Mouse (Mus musculus) activated CD4-positive, CD25-positive, alpha-beta regulatory T cell (primary cell): Measurements from ENCODE around the gene Maz. TPM values are rescaled to one million over a fixed set of nuclear protein-coding genes. Genes with fewer than 3 reads are reported as not detected.

Source experiments
- polyA plus RNA-seq, 2 experiments: library from polyadenylated mRNA; unstranded; fragments of 100-300 nt; shearing (Covaris generic); gene quantifications; one replicate each; pipeline ENCODE4 v1.2.1; 2017

The Maz gene
- polyA plus RNA-seq, result 100 to 1,000 TPM; 117 to 145 TPM

GRCm38 (mm10) chr7:127026984-127027726, at the start of gene Maz:
Gene Maz (minus strand): TSS chr7:127027037.

GRCm38 (mm10) chr7:127041851-127042672, 15.2 kb upstream of the Maz start, which contains the start of gene Kif22:
Gene Kif22 (minus strand): TSS chr7:127042471.

GRCm38 (mm10) chr7:127020901-127021562, 5.8 kb downstream of the Maz start, which contains the start of the genes Gm42742 and Prrt2:
Gene Gm42742 (minus strand): TSS chr7:127021097.
Gene Prrt2 (minus strand): TSS chr7:127021211.

GRCm38 (mm10) chr7:127016971-127017949, 9.6 kb downstream of the Maz start, which contains the start of gene Pagr1a:
Gene Pagr1a (minus strand): TSS chr7:127017352.

GRCm38 (mm10) chr7:127016481-127016485, 10.6 kb downstream of the Maz start, which contains the start of gene Pagr1b:
Gene Pagr1b (minus strand): TSS chr7:127016484.

GRCm38 (mm10) chr7:127014320-127014719, 12.5 kb downstream of the Maz start, which contains the start of gene Mvp:
Gene Mvp (minus strand): TSS chr7:127014621.

GRCm38 (mm10) chr7:126975950-126976866, 50.6 kb downstream of the Maz start, which contains the start of gene Cdiptos:
Gene Cdiptos (minus strand): TSS chr7:126976098.

GRCm38 (mm10) chr7:126975893-126975949, 51.1 kb downstream of the Maz start, which contains the start of gene Cdipt:
Gene Cdipt (plus strand): TSS chr7:126975914.

Other genes with a start within 250 kb of the Maz start
- 1 to 10 TPM; 1.9 to 4.1 TPM for gene Tbx6, start 245.6 kb downstream of the Maz start, polyA plus RNA-seq
- gene Ppp4c, start 234.5 kb downstream of the Maz start, polyA plus RNA-seq, result 100 to 1,000 TPM; 387 to 443 TPM
- not detected for gene Fam57b, start 229.4 kb downstream of the Maz start, polyA plus RNA-seq
- gene 4930451I11Rik, start 195.4 kb downstream of the Maz start, polyA plus RNA-seq, result not detected
- not detected for gene Doc2a, start 179.6 kb downstream of the Maz start, polyA plus RNA-seq
- gene Hirip3, start 165.1 kb downstream of the Maz start, polyA plus RNA-seq, result 10 to 100 TPM; 10.5 to 16.6 TPM
- gene Ino80e, start 164.7 kb downstream of the Maz start, polyA plus RNA-seq, result 10 to 100 TPM; 83.5 to 86.5 TPM
- gene Taok2, start 142.3 kb downstream of the Maz start, polyA plus RNA-seq, result 10 to 100 TPM; 37.1 to 39.0 TPM
- gene Tmem219, start 104.1 kb downstream of the Maz start, polyA plus RNA-seq, result 10 to 100 TPM; 42.2 to 49.8 TPM
- 10 to 100 TPM; 32.0 to 38.0 TPM for gene Kctd13, start 98.2 kb downstream of the Maz start, polyA plus RNA-seq
- gene Asphd1, start 77.5 kb downstream of the Maz start, polyA plus RNA-seq, result under 1 TPM in 1 of 2 experiments, not detected in 1; 0.21 TPM
- under 1 TPM; 0.34 to 0.62 TPM for gene Sez6l2, start 76.5 kb downstream of the Maz start, polyA plus RNA-seq
- gene Cdipt, start 51.1 kb downstream of the Maz start, polyA plus RNA-seq, result 100 to 1,000 TPM; 176 to 321 TPM
- 1 to 10 TPM in 1 of 2 experiments, under 1 TPM in 1; 0.64 to 2.0 TPM for gene Cdiptos, start 50.9 kb downstream of the Maz start, polyA plus RNA-seq
- 10 to 100 TPM; 19.5 to 57.5 TPM for gene Mvp, start 12.4 kb downstream of the Maz start, polyA plus RNA-seq
- 1 to 10 TPM in 1 of 2 experiments, under 1 TPM in 1; 0.54 to 1.7 TPM for gene Pagr1b, start 10.6 kb downstream of the Maz start, polyA plus RNA-seq
- gene Pagr1a, start 9.7 kb downstream of the Maz start, polyA plus RNA-seq, result 100 to 1,000 TPM in 1 of 2 experiments, 10 to 100 TPM in 1; 99.8 to 119 TPM
- gene Gm42742, start 5.9 kb downstream of the Maz start, polyA plus RNA-seq, result 10 to 100 TPM; 31.2 to 33.4 TPM
- 1 to 10 TPM; 6.4 to 8.6 TPM for gene Prrt2, start 5.8 kb downstream of the Maz start, polyA plus RNA-seq
- gene Kif22, start 15.4 kb upstream of the Maz start, polyA plus RNA-seq, result 10 to 100 TPM; 20.0 to 37.5 TPM
- gene Zg16, start 60.3 kb upstream of the Maz start, polyA plus RNA-seq, result not detected
- gene AI467606, start 64.3 kb upstream of the Maz start, polyA plus RNA-seq, result 100 to 1,000 TPM; 267 to 384 TPM
- 10 to 100 TPM; 18.6 to 21.0 TPM for gene Qprt, start 95.2 kb upstream of the Maz start, polyA plus RNA-seq
- 100 to 1,000 TPM in 1 of 2 experiments, 10 to 100 TPM in 1; 86.6 to 120 TPM for gene Spn, start 110.8 kb upstream of the Maz start, polyA plus RNA-seq
- gene Cd2bp2, start 169.0 kb upstream of the Maz start, polyA plus RNA-seq, result 10 to 100 TPM; 61.9 to 72.7 TPM
- gene Tbc1d10b, start 181.4 kb upstream of the Maz start, polyA plus RNA-seq, result 10 to 100 TPM; 54.9 to 75.1 TPM
- gene Mylpf, start 181.9 kb upstream of the Maz start, polyA plus RNA-seq, result 10 to 100 TPM; 16.3 to 22.5 TPM
- 10 to 100 TPM; 15.9 to 22.5 TPM for gene Zfp553, start 206.0 kb upstream of the Maz start, polyA plus RNA-seq
- 100 to 1,000 TPM; 561 to 593 TPM for gene Sept1, start 206.1 kb upstream of the Maz start, polyA plus RNA-seq
- gene Zfp771, start 217.2 kb upstream of the Maz start, polyA plus RNA-seq, result 10 to 100 TPM; 14.3 to 16.7 TPM
- 10 to 100 TPM; 50.9 to 60.3 TPM for gene Dctpp1, start 233.7 kb upstream of the Maz start, polyA plus RNA-seq
- gene Sephs2, start 247.0 kb upstream of the Maz start, polyA plus RNA-seq, result 10 to 100 TPM; 39.0 to 51.9 TPM